Mouse (Mus musculus) liver, postnatal 0 days (tissue): Measurements from ENCODE around the gene Ndufb4.

Experiments used
- CTCF ChIP-seq: sonication (generic); IDR thresholded peaks from 2 replicates; pipeline ENCODE4 v1.5.1; 2016; ENCODE audit warnings: antibody characterized with exemption, low read depth
- EP300 ChIP-seq: IDR thresholded peaks from 2 replicates; pipeline ENCODE4 v1.6.1; 2016; ENCODE audit warnings: antibody characterized with exemption, low read depth, mild to moderate bottlenecking

DNA sequence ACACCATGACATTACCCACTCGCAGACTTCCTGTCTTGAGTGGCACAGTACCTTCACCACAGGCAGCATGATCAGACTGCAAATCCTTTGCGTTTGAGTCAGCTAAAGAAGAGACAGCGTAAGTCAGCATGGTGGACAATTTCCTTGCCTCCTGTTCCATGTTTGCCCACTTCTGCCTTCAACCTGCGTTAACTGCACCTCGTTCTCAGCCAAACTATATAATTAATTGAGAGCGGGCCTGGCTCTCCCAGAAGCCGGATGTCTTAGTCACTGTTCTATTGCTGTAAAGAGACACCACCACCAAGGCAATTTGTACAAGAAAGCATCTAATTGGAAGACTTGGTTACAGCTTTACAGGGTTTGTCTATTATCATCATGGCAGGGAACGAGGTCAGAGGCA, 26.6 kb upstream of the Ndufb4 start:
- TF ChIP-seq CTCF = no peak
- TF ChIP-seq EP300 = no peak
